9 mouse cellular contexts compared by ENCODE assay signal in the genomic region with DNA sequence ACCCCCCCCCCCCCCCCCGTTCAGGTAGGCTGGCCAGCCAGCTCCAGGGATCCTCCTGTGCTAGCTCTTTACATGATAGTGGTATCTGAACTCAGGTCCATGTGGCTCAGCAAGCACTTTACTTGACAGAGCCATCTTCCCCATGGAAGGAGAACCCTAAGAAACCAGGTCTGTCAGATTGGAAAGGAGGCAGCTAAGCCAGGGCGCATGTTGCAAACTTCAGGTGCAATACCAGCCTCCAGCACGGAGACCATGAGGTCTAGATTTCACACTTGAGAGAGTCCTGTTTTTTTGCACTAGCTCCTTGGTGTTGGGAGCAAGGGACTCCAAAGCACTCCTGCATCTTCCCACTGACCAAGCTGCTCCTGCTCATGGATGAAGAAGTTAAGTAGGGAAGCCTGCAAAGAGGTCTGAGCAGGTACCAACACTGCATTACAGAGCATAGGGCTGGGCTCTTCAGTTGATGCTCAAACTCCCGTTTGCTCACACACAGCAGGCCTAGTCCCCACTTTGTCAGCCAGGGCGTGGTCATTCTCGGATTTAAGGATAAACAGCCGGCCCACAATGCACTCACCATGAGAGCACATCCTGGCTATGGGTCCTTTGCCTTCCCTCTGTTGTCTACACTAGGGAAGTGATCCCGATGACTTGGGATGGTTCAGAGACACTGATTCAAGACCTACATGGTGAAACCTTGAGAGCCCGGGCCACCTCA. TPM values are rescaled to one million over a fixed set of nuclear protein-coding genes. Genes with fewer than 3 reads are reported as not detected.
A peak's percentile ranks its signal among the peaks of the same experiment; 100 is the strongest.
DNase-seq lines count a peak whose midpoint lies in the region; ATAC-seq and TF ChIP-seq lines count a peak whose summit lies in the region.
"Had no signal": no experiment of that assay in that cellular context is flagged by ENCODE, and none has a peak within 500 bp of the region (broad histone marks: within the 10 kb centered on the region; RNA-seq: fewer than 3 reads in every experiment).

No protein-coding gene starts in this region.

- no peak for DNase-seq in layer of hippocampus, adult 2 months (ENCODE audit: low spot score in 2 of 2)
- no peak for DNase-seq in layer of hippocampus, postnatal 10 days (ENCODE audit: low spot score in 2 of 2)
- no peak for DNase-seq in embryo, embryonic 10.5 days (ENCODE audit: low spot score)
- DNase-seq in testis, postnatal 14 days (ENCODE audit: low spot score), result no peak

- 54% methylated on average over 9 of the region's 9 CpGs for WGBS in bone marrow, adult 2 months
- WGBS in forebrain, embryonic 16.5 days, result 21% methylated on average over 8 of the region's 9 CpGs
- WGBS in liver, embryonic 15.5 days (ENCODE audit: insufficient replicate concordance), result 32% methylated on average over 9 of the region's 9 CpGs

- H3K4me1 ChIP-seq in bone marrow, adult 2 months (ENCODE audit: control insufficient read depth, insufficient read depth, low read length), result peaks cover 5% of the 10 kb centered on the region
- H3K4me1 ChIP-seq in forebrain, embryonic 16.5 days (replicated peaks; ENCODE audit: control insufficient read depth, insufficient read depth, low read length), result peaks cover 7% of the 10 kb centered on the region
- peaks cover 16% of the 10 kb centered on the region; the same call in 1 of the 2 replicates for H3K4me1 ChIP-seq in liver, embryonic 15.5 days (replicated peaks)

- H3K27ac ChIP-seq in layer of hippocampus, adult 2 months, result peak overlapping the region; percentile 91
- peak overlapping the region; percentile 21 for H3K27ac ChIP-seq in bone marrow, adult 2 months (ENCODE audit: control insufficient read depth, insufficient read depth, low read depth, low read length, poor library complexity)
- H3K27ac ChIP-seq in forebrain, embryonic 16.5 days (ENCODE audit: low read length), result no peak overlapping the region
- no peak overlapping the region for H3K27ac ChIP-seq in liver, embryonic 15.5 days (replicated peaks)
- H3K27ac ChIP-seq: macrophage had no signal

- no peaks in the 10 kb centered on the region for H3K9me3 ChIP-seq in forebrain, embryonic 16.5 days (ENCODE audit: control insufficient read depth, low read length)
- no peaks in the 10 kb centered on the region for H3K9me3 ChIP-seq in liver, embryonic 15.5 days (replicated peaks)

- no peak overlapping the region for H3K9ac ChIP-seq in forebrain, embryonic 16.5 days (replicated peaks; ENCODE audit: low read depth, low read length)
- no peak overlapping the region for H3K9ac ChIP-seq in liver, embryonic 15.5 days

- peak overlapping the region; percentile 84 for H3K4me2 ChIP-seq in forebrain, embryonic 16.5 days (ENCODE audit: low read length)
- H3K4me2 ChIP-seq in liver, embryonic 15.5 days, result peak overlapping the region; percentile 69

- ATAC-seq in forebrain, embryonic 16.5 days, result no peak; the same call in 1 of the 2 replicates
- ATAC-seq in liver, embryonic 15.5 days (ENCODE audit: insufficient read depth), result no peak
- ATAC-seq in CD4-positive, CD25-positive, alpha-beta regulatory T cell, adult 4 months, result no peak

- peak overlapping the region; percentile 67 for H3K4me3 ChIP-seq in layer of hippocampus, adult 2 months
- H3K4me3 ChIP-seq in bone marrow, adult 2 months (replicated peaks; ENCODE audit: control insufficient read depth, low read depth, low read length), result no peak overlapping the region
- H3K4me3 ChIP-seq in forebrain, embryonic 16.5 days (replicated peaks; ENCODE audit: low read length), result peak overlapping the region; percentile 48
- peak overlapping the region; percentile 44 for H3K4me3 ChIP-seq in liver, embryonic 15.5 days (replicated peaks)

- no peak for TF ChIP-seq CTCF in layer of hippocampus, adult 2 months (conservative IDR thresholded peaks at IDR 0.05)
- TF ChIP-seq CTCF in bone marrow, adult 2 months (IDR thresholded peaks at IDR 0.05; ENCODE audit: control insufficient read depth, insufficient read depth, low read length), result no peak

- H3K36me3 ChIP-seq in forebrain, embryonic 16.5 days (ENCODE audit: control insufficient read depth, insufficient read depth), result no peaks in the 10 kb centered on the region
- H3K36me3 ChIP-seq in liver, embryonic 15.5 days (replicated peaks), result no peaks in the 10 kb centered on the region

- no peak for TF ChIP-seq POLR2A in bone marrow, adult 2 months (IDR thresholded peaks at IDR 0.05; ENCODE audit: borderline replicate concordance, control insufficient read depth, low read depth, low read length)

- H3K27me3 ChIP-seq in forebrain, embryonic 16.5 days (replicated peaks; ENCODE audit: control insufficient read depth, insufficient read depth, low read length), result no peaks in the 10 kb centered on the region
- H3K27me3 ChIP-seq in liver, embryonic 15.5 days, result peaks cover 9% of the 10 kb centered on the region; the same call in 1 of the 2 replicates

RNA-seq across cellular contexts. Expression of a gene that starts 0.8 kb away (rescaled TPM):
- 10 to 100 TPM; 11.4 to 15.8 TPM for total RNA-seq in layer of hippocampus, adult 2 months (2021)
- 10 to 100 TPM; 14.5 to 15.7 TPM for total RNA-seq in layer of hippocampus, postnatal 10 days (2021)
- 5.8 and 10.4 TPM in 2 replicates for polyA plus RNA-seq in bone marrow, adult 2 months (2011; ENCODE audit: insufficient read depth, insufficient read length, low replicate concordance, missing spikeins)
- polyA plus RNA-seq in forebrain, embryonic 16.5 days (2015; fragmentation: Nextera tagmentation; extraction: Ambion mirVana), result 3.7 and 4.5 TPM in 2 replicates
- polyA plus RNA-seq in liver, embryonic 15.5 days (2015; fragmentation: Nextera tagmentation; extraction: Ambion mirVana), result 0.13 and 0.25 TPM in 2 replicates
- 1 to 10 TPM in 1 of 2 experiments, under 1 TPM in 1; 0.52 to 1.1 TPM for polyA plus RNA-seq in CD4-positive, CD25-positive, alpha-beta regulatory T cell, adult 4 months (2017; shearing (Covaris generic))

RNA-seq across cellular contexts. Expression of a gene that starts 10.2 kb away (rescaled TPM):
- 10 to 100 TPM in 1 of 2 experiments, 1 to 10 TPM in 1; 8.4 to 11.5 TPM for total RNA-seq in layer of hippocampus, adult 2 months (2021)
- 1 to 10 TPM; 6.4 to 6.6 TPM for total RNA-seq in layer of hippocampus, postnatal 10 days (2021)
- polyA plus RNA-seq in bone marrow, adult 2 months (2011; ENCODE audit: insufficient read depth, insufficient read length, low replicate concordance, missing spikeins), result 5.5 and 21.9 TPM in 2 replicates
- 9.9 and 14.2 TPM in 2 replicates for polyA plus RNA-seq in forebrain, embryonic 16.5 days (2015; fragmentation: Nextera tagmentation; extraction: Ambion mirVana)
- polyA plus RNA-seq in liver, embryonic 15.5 days (2015; fragmentation: Nextera tagmentation; extraction: Ambion mirVana), result 2.9 and 3.1 TPM in 2 replicates
- polyA plus RNA-seq in CD4-positive, CD25-positive, alpha-beta regulatory T cell, adult 4 months (2017; shearing (Covaris generic)), result 10 to 100 TPM; 29.9 to 42.6 TPM

Comparison
In these comparisons a context has a peak if more than half of its experiments do, and no peak if none do; other contexts are left out.
1. H3K27ac ChIP-seq: peak in layer of hippocampus, adult 2 months (single experiment) and bone marrow, adult 2 months (single experiment); none in forebrain, embryonic 16.5 days (single experiment) and liver, embryonic 15.5 days (single experiment).